Mouse (Mus musculus): Measurements from ENCODE around the gene Mast4. TPM values are rescaled to one million over a fixed set of nuclear protein-coding genes. Genes with fewer than 3 reads are reported as not detected.

Mast4 gene
- polyA plus RNA-seq, 1 experiment, result 3.7 TPM

- Histone ChIP-seq H3K27ac (replicated peaks; ENCODE audit: low read depth, low read length) (no peak overlapping the region), H3K4me1 (ENCODE audit: control insufficient read depth, insufficient read depth, insufficient read length, low read length) (peaks cover 6% of the 10 kb centered on the region; the same call in 1 of the 2 replicates)
Observed at GRCm38 (mm10) chr13:103332731-103333130, 1.6 kb downstream of the Mast4 start.

GRCm38 (mm10) chr13:103331096-103331495 is 3.2 kb downstream of the Mast4 start:
- Histone ChIP-seq H3K4me1 (ENCODE audit: control insufficient read depth, insufficient read depth, insufficient read length, low read length) (peaks cover 6% of the 10 kb centered on the region; the same call in 1 of the 2 replicates), H3K27ac (replicated peaks; ENCODE audit: low read depth, low read length) (no peak overlapping the region), H3K4me3 (ENCODE audit: insufficient read depth, low read depth, low read length) (no peak overlapping the region)

More at GRCm38 (mm10) chr13:103332731-103333130, 1.6 kb downstream of the Mast4 start:
- H3K4me3 ChIP-seq (ENCODE audit: insufficient read depth, low read depth, low read length), result peak overlapping the region; percentile 37

GRCm38 (mm10) chr13:103328299-103328698 is 6.0 kb downstream of the Mast4 start:
- no peak overlapping the region for H3K4me3 ChIP-seq (ENCODE audit: insufficient read depth, low read depth, low read length)
- H3K27ac ChIP-seq (replicated peaks; ENCODE audit: low read depth, low read length), result no peak overlapping the region
- H3K4me1 ChIP-seq (ENCODE audit: control insufficient read depth, insufficient read depth, insufficient read length, low read length), result 0 out of 2 replicates have a peak, but pooled peaks cover 2% of the 10 kb centered on the region

- Histone ChIP-seq H3K4me3 (ENCODE audit: insufficient read depth, low read depth, low read length) (no peak overlapping the region), H3K4me1 (ENCODE audit: control insufficient read depth, insufficient read depth, insufficient read length, low read length) (0 out of 2 replicates have a peak, but pooled peaks cover 2% of the 10 kb centered on the region), H3K27ac (replicated peaks; ENCODE audit: low read depth, low read length) (no peak overlapping the region)
Observed at GRCm38 (mm10) chr13:103327843-103328242, 6.5 kb downstream of the Mast4 start.

- no peak overlapping the region for H3K27ac ChIP-seq (replicated peaks; ENCODE audit: low read depth, low read length)
- no peak overlapping the region for H3K4me3 ChIP-seq (ENCODE audit: insufficient read depth, low read depth, low read length)
- H3K4me1 ChIP-seq (ENCODE audit: control insufficient read depth, insufficient read depth, insufficient read length, low read length), result 0 out of 2 replicates have a peak, but pooled peaks cover 2% of the 10 kb centered on the region
Observed at GRCm38 (mm10) chr13:103326186-103326585, 8.1 kb downstream of the Mast4 start.

GRCm38 (mm10) chr13:103319881-103320280 is 14.4 kb downstream of the Mast4 start:
- no peak overlapping the region for H3K27ac ChIP-seq (replicated peaks; ENCODE audit: low read depth, low read length)
- no peak overlapping the region for H3K4me3 ChIP-seq (ENCODE audit: insufficient read depth, low read depth, low read length)
- H3K4me1 ChIP-seq (ENCODE audit: control insufficient read depth, insufficient read depth, insufficient read length, low read length), result no peaks in the 10 kb centered on the region

- no peak overlapping the region for H3K4me3 ChIP-seq (ENCODE audit: insufficient read depth, low read depth, low read length)
- H3K27ac ChIP-seq (replicated peaks; ENCODE audit: low read depth, low read length), result no peak overlapping the region
- H3K4me1 ChIP-seq (ENCODE audit: control insufficient read depth, insufficient read depth, insufficient read length, low read length), result no peaks in the 10 kb centered on the region
Observed at GRCm38 (mm10) chr13:103319317-103319716, 15.0 kb downstream of the Mast4 start.

GRCm38 (mm10) chr13:103316777-103317367 is 17.4 kb downstream of the Mast4 start:
- H3K4me3 ChIP-seq (ENCODE audit: insufficient read depth, low read depth, low read length), result no peak overlapping the region
- H3K4me1 ChIP-seq (ENCODE audit: control insufficient read depth, insufficient read depth, insufficient read length, low read length), result no peaks in the 10 kb centered on the region

GRCm38 (mm10) chr13:103315113-103315708 is 19.1 kb downstream of the Mast4 start:
- Histone ChIP-seq H3K4me3 (ENCODE audit: insufficient read depth, low read depth, low read length) (no peak overlapping the region), H3K4me1 (ENCODE audit: control insufficient read depth, insufficient read depth, insufficient read length, low read length) (no peaks in the 10 kb centered on the region), H3K27ac (replicated peaks; ENCODE audit: low read depth, low read length) (no peak overlapping the region)

More at GRCm38 (mm10) chr13:103316777-103317367, 17.4 kb downstream of the Mast4 start:
- no peak overlapping the region for H3K27ac ChIP-seq (replicated peaks; ENCODE audit: low read depth, low read length)

GRCm38 (mm10) chr13:103308296-103308695 is 26.0 kb downstream of the Mast4 start:
- Histone ChIP-seq H3K4me1 (ENCODE audit: control insufficient read depth, insufficient read depth, insufficient read length, low read length) (no peaks in the 10 kb centered on the region; the same call in 1 of the 2 replicates), H3K27ac (replicated peaks; ENCODE audit: low read depth, low read length) (no peak overlapping the region), H3K4me3 (ENCODE audit: insufficient read depth, low read depth, low read length) (no peak overlapping the region)

- Histone ChIP-seq H3K4me1 (ENCODE audit: control insufficient read depth, insufficient read depth, insufficient read length, low read length) (no peaks in the 10 kb centered on the region; the same call in 1 of the 2 replicates), H3K27ac (replicated peaks; ENCODE audit: low read depth, low read length) (no peak overlapping the region), H3K4me3 (ENCODE audit: insufficient read depth, low read depth, low read length) (no peak overlapping the region)
Observed at GRCm38 (mm10) chr13:103303826-103304225, 30.5 kb downstream of the Mast4 start.

GRCm38 (mm10) chr13:103302508-103302907 is 31.8 kb downstream of the Mast4 start:
- Histone ChIP-seq H3K4me3 (ENCODE audit: insufficient read depth, low read depth, low read length) (no peak overlapping the region), H3K4me1 (ENCODE audit: control insufficient read depth, insufficient read depth, insufficient read length, low read length) (no peaks in the 10 kb centered on the region; the same call in 1 of the 2 replicates), H3K27ac (replicated peaks; ENCODE audit: low read depth, low read length) (no peak overlapping the region)

GRCm38 (mm10) chr13:103302077-103302476 is 32.2 kb downstream of the Mast4 start:
- Histone ChIP-seq H3K4me1 (ENCODE audit: control insufficient read depth, insufficient read depth, insufficient read length, low read length) (no peaks in the 10 kb centered on the region; the same call in 1 of the 2 replicates), H3K27ac (replicated peaks; ENCODE audit: low read depth, low read length) (no peak overlapping the region), H3K4me3 (ENCODE audit: insufficient read depth, low read depth, low read length) (no peak overlapping the region)

- H3K27ac ChIP-seq (replicated peaks; ENCODE audit: low read depth, low read length), result no peak overlapping the region
- peaks cover 6% of the 10 kb centered on the region for H3K4me1 ChIP-seq (ENCODE audit: control insufficient read depth, insufficient read depth, insufficient read length, low read length)
- H3K4me3 ChIP-seq (ENCODE audit: insufficient read depth, low read depth, low read length), result no peak overlapping the region
Observed at GRCm38 (mm10) chr13:103294424-103294823, 39.9 kb downstream of the Mast4 start.

- Histone ChIP-seq H3K4me3 (ENCODE audit: insufficient read depth, low read depth, low read length) (no peak overlapping the region), H3K27ac (replicated peaks; ENCODE audit: low read depth, low read length) (0 out of 2 replicates have a peak overlapping the region, but pooled peaks have one; percentile 13), H3K4me1 (ENCODE audit: control insufficient read depth, insufficient read depth, insufficient read length, low read length) (peaks cover 6% of the 10 kb centered on the region)
Observed at GRCm38 (mm10) chr13:103293121-103293520, 41.2 kb downstream of the Mast4 start.

GRCm38 (mm10) chr13:103291098-103291497 is 43.2 kb downstream of the Mast4 start:
- Histone ChIP-seq H3K4me1 (ENCODE audit: control insufficient read depth, insufficient read depth, insufficient read length, low read length) (peaks cover 6% of the 10 kb centered on the region), H3K4me3 (ENCODE audit: insufficient read depth, low read depth, low read length) (no peak overlapping the region), H3K27ac (replicated peaks; ENCODE audit: low read depth, low read length) (no peak overlapping the region)

Measured in brown adipose tissue, adult 24 weeks (tissue).